Mouse (Mus musculus): ENCODE data around the gene Cd93.

DNA sequence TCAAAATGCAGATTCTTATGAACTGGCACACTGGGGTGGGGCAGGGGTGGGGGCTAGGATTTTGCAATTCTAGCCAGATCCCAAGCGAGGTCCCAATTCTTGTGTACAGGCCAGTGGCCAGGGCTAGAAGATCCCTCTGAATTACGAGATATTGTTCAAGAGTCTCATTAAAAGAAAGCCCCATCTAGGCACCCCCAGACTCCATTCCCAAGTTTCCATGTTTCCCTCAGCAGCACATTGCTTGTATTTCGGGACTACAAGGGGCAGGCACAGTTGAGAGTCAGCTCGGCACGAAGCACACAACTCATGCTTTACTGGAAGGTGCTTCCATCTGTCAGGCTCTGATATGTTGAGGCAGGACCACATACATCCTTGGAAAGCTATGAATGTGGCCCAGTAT lies 38.5 kb downstream of the Cd93 start:
- TF ChIP-seq CTCF (IDR thresholded peaks at IDR 0.05; ENCODE audit: control insufficient read depth, insufficient read depth, insufficient replicate concordance, low read depth, low read length) (no peak), POLR2A (IDR thresholded peaks at IDR 0.05; ENCODE audit: control insufficient read depth, low read depth, low read length) (no peak)
